Mouse (Mus musculus) layer of hippocampus, adult 9-11 months (tissue): ENCODE data around the gene Slc25a17.

Experiments used
- DNase-seq: peaks from one replicate; pipeline ENCODE4 v3.0.0; 2022

Gene Slc25a17

GRCm38 (mm10) chr15:81352638-81353037, 8.0 kb downstream of the Slc25a17 start:
- no peak for DNase-seq

GRCm38 (mm10) chr15:81350401-81350800, 10.2 kb downstream of the Slc25a17 start:
- no peak for DNase-seq

GRCm38 (mm10) chr15:81348366-81348765, 12.2 kb downstream of the Slc25a17 start:
- DNase-seq: no peak

- DNase-seq: peak; percentile 75
Observed at GRCm38 (mm10) chr15:81347466-81347865, 13.1 kb downstream of the Slc25a17 start.

- peak; percentile 28 for DNase-seq
Observed at GRCm38 (mm10) chr15:81341426-81341825, 19.2 kb downstream of the Slc25a17 start.

GRCm38 (mm10) chr15:81339158-81339557, 21.5 kb downstream of the Slc25a17 start:
- DNase-seq: no peak

- no peak for DNase-seq
Observed at GRCm38 (mm10) chr15:81336466-81336865, 24.1 kb downstream of the Slc25a17 start.

GRCm38 (mm10) chr15:81332517-81332916, 28.1 kb downstream of the Slc25a17 start:
- no peak for DNase-seq

GRCm38 (mm10) chr15:81330816-81331433, 29.7 kb downstream of the Slc25a17 start:
- no peak for DNase-seq

- DNase-seq: no peak
Observed at GRCm38 (mm10) chr15:81329721-81330369, 30.8 kb downstream of the Slc25a17 start.

- DNase-seq: no peak
Observed at GRCm38 (mm10) chr15:81327501-81327900, 33.1 kb downstream of the Slc25a17 start.

- no peak for DNase-seq
Observed at GRCm38 (mm10) chr15:81324979-81325378, 35.6 kb downstream of the Slc25a17 start.

- DNase-seq: peak; percentile 19
Observed at GRCm38 (mm10) chr15:81320137-81320536, 40.5 kb downstream of the Slc25a17 start.

GRCm38 (mm10) chr15:81319462-81319861, 41.1 kb downstream of the Slc25a17 start:
- peak; percentile 24 for DNase-seq

GRCm38 (mm10) chr15:81313928-81314327, 46.7 kb downstream of the Slc25a17 start:
- DNase-seq: no peak

- no peak for DNase-seq
Observed at GRCm38 (mm10) chr15:81311026-81311425, 49.6 kb downstream of the Slc25a17 start.

- no peak for DNase-seq
Observed at GRCm38 (mm10) chr15:81310353-81310752, 50.3 kb downstream of the Slc25a17 start.

- no peak for DNase-seq
Observed at GRCm38 (mm10) chr15:81308038-81308437, 52.6 kb downstream of the Slc25a17 start.

- DNase-seq: no peak
Observed at GRCm38 (mm10) chr15:81306501-81306900, 54.1 kb downstream of the Slc25a17 start.

GRCm38 (mm10) chr15:81305035-81305434, 55.6 kb downstream of the Slc25a17 start:
- DNase-seq: peak; percentile 45

GRCm38 (mm10) chr15:81304006-81304405, 56.6 kb downstream of the Slc25a17 start:
- no peak for DNase-seq

GRCm38 (mm10) chr15:81302151-81302808, 58.3 kb downstream of the Slc25a17 start:
- no peak for DNase-seq

GRCm38 (mm10) chr15:81301193-81302070, 59.2 kb downstream of the Slc25a17 start:
- no peak for DNase-seq
